Mouse (Mus musculus): ENCODE measurements around the gene Pde6h. TPM values are rescaled to one million over a fixed set of nuclear protein-coding genes. Genes with fewer than 3 reads are reported as not detected.
"Not testable (repeated sequence)": the region's sequence is repeated elsewhere in the genome, so short reads cannot be mapped to it uniquely, and the experiment has no call there.

The Pde6h gene
- polyA plus RNA-seq, 1 experiment from 2014 or later, result not detected

- H3K4me1 ChIP-seq (ENCODE audit: control insufficient read depth, insufficient read depth, low read length), result no peaks in the 10 kb centered on the region
- H3K27ac ChIP-seq (replicated peaks; ENCODE audit: low read depth, low read length), result no peak overlapping the region
- H3K4me3 ChIP-seq (ENCODE audit: low read depth, low read length), result no peak overlapping the region
- no peaks in the 10 kb centered on the region for H3K27me3 ChIP-seq (ENCODE audit: control insufficient read depth, insufficient read depth, low read length)
- 96% methylated on average over 3 of the region's 3 CpGs for WGBS
- H3K36me3 ChIP-seq (replicated peaks; ENCODE audit: control insufficient read depth, insufficient read depth, low read depth, low read length), result no peaks in the 10 kb centered on the region
- no peaks in the 10 kb centered on the region for H3K9me3 ChIP-seq (replicated peaks; ENCODE audit: control insufficient read depth, low read length)
- H3K4me2 ChIP-seq (ENCODE audit: low read depth, low read length), result no peak overlapping the region
- DNase-seq (ENCODE audit: low spot score) (no peak), ATAC-seq (replicated peaks; ENCODE audit: insufficient number of reproducible peaks, low FRiP score, low TSS enrichment, low read depth) (no peak)
- H3K9ac ChIP-seq (replicated peaks; ENCODE audit: low read length), result no peak overlapping the region
These were observed 31.6 kb downstream of the Pde6h start for GRCm38 (mm10) chr6:136955240-136955639.

GRCm38 (mm10) chr6:136957062-136957461 is 33.4 kb downstream of the Pde6h start:
- Histone ChIP-seq H3K27ac (replicated peaks; ENCODE audit: low read depth, low read length) (no peak overlapping the region), H3K9me3 (replicated peaks; ENCODE audit: control insufficient read depth, low read length) (no peaks in the 10 kb centered on the region), H3K27me3 (ENCODE audit: control insufficient read depth, insufficient read depth, low read length) (no peaks in the 10 kb centered on the region), H3K4me2 (ENCODE audit: low read depth, low read length) (no peak overlapping the region), H3K9ac (replicated peaks; ENCODE audit: low read length) (no peak overlapping the region), H3K36me3 (replicated peaks; ENCODE audit: control insufficient read depth, insufficient read depth, low read depth, low read length) (no peaks in the 10 kb centered on the region), H3K4me1 (ENCODE audit: control insufficient read depth, insufficient read depth, low read length) (no peaks in the 10 kb centered on the region), H3K4me3 (ENCODE audit: low read depth, low read length) (no peak overlapping the region)
- DNase-seq (ENCODE audit: low spot score) (no peak), ATAC-seq (replicated peaks; ENCODE audit: insufficient number of reproducible peaks, low FRiP score, low TSS enrichment, low read depth) (no peak)
- WGBS, result 78% methylated on average over 7 of the region's 7 CpGs

DNA sequence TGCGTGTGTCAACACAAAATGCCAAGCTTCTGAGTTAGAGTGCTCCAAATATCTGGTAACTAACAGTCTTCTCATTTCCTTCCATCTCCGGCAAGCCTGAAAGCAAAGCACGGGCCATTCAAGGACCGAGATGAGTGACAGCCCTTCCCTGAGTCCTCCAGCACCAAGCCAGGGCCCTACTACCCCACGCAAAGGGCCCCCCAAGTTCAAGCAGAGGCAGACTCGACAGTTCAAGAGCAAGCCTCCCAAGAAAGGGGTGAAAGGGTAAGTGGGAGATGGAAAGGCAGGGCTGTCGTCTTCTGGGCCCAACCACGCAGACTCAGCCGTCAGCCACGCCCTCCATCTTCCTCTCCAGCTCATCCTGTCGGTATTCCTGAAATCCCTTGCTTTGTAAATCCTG is 35.5 kb downstream of the Pde6h start:
- 64% methylated on average over 11 of the region's 11 CpGs for WGBS
- H3K4me1 ChIP-seq (ENCODE audit: control insufficient read depth, insufficient read depth, low read length), result no peaks in the 10 kb centered on the region
- H3K4me2 ChIP-seq (ENCODE audit: low read depth, low read length), result no peak overlapping the region
- H3K9ac ChIP-seq (replicated peaks; ENCODE audit: low read length), result no peak overlapping the region
- H3K9me3 ChIP-seq (replicated peaks; ENCODE audit: control insufficient read depth, low read length), result no peaks in the 10 kb centered on the region
- H3K27me3 ChIP-seq (ENCODE audit: control insufficient read depth, insufficient read depth, low read length), result no peaks in the 10 kb centered on the region
- DNase-seq (ENCODE audit: low spot score) (no peak), ATAC-seq (replicated peaks; ENCODE audit: insufficient number of reproducible peaks, low FRiP score, low TSS enrichment, low read depth) (no peak)
- H3K36me3 ChIP-seq (replicated peaks; ENCODE audit: control insufficient read depth, insufficient read depth, low read depth, low read length), result no peaks in the 10 kb centered on the region
- H3K4me3 ChIP-seq (ENCODE audit: low read depth, low read length), result no peak overlapping the region
- H3K27ac ChIP-seq (replicated peaks; ENCODE audit: low read depth, low read length), result no peak overlapping the region

GRCm38 (mm10) chr6:136962957-136963356 is 39.3 kb downstream of the Pde6h start:
- DNase-seq (ENCODE audit: low spot score) (no peak), ATAC-seq (replicated peaks; ENCODE audit: insufficient number of reproducible peaks, low FRiP score, low TSS enrichment, low read depth) (no peak)
- Histone ChIP-seq H3K36me3 (replicated peaks; ENCODE audit: control insufficient read depth, insufficient read depth, low read depth, low read length) (no peaks in the 10 kb centered on the region), H3K4me1 (ENCODE audit: control insufficient read depth, insufficient read depth, low read length) (no peaks in the 10 kb centered on the region), H3K9ac (replicated peaks; ENCODE audit: low read length) (no peak overlapping the region), H3K27me3 (ENCODE audit: control insufficient read depth, insufficient read depth, low read length) (no peaks in the 10 kb centered on the region), H3K4me2 (ENCODE audit: low read depth, low read length) (no peak overlapping the region), H3K9me3 (replicated peaks; ENCODE audit: control insufficient read depth, low read length) (no peaks in the 10 kb centered on the region), H3K4me3 (ENCODE audit: low read depth, low read length) (no peak overlapping the region), H3K27ac (replicated peaks; ENCODE audit: low read depth, low read length) (no peak overlapping the region)
- WGBS, result 74% methylated on average over 11 of the region's 11 CpGs

- Histone ChIP-seq H3K4me1 (ENCODE audit: control insufficient read depth, insufficient read depth, low read length) (no peaks in the 10 kb centered on the region), H3K9ac (replicated peaks; ENCODE audit: low read length) (no peak overlapping the region), H3K9me3 (replicated peaks; ENCODE audit: control insufficient read depth, low read length) (no peaks in the 10 kb centered on the region), H3K27ac (replicated peaks; ENCODE audit: low read depth, low read length) (no peak overlapping the region), H3K4me2 (ENCODE audit: low read depth, low read length) (no peak overlapping the region), H3K4me3 (ENCODE audit: low read depth, low read length) (no peak overlapping the region), H3K27me3 (ENCODE audit: control insufficient read depth, insufficient read depth, low read length) (no peaks in the 10 kb centered on the region), H3K36me3 (replicated peaks; ENCODE audit: control insufficient read depth, insufficient read depth, low read depth, low read length) (no peaks in the 10 kb centered on the region)
- WGBS, result 77% methylated on average over 13 of the region's 13 CpGs
- DNase-seq (ENCODE audit: low spot score) (no peak), ATAC-seq (replicated peaks; ENCODE audit: insufficient number of reproducible peaks, low FRiP score, low TSS enrichment, low read depth) (no peak)
These were observed 41.2 kb downstream of the Pde6h start for GRCm38 (mm10) chr6:136964609-136965510.

GRCm38 (mm10) chr6:136965912-136966311 is 42.3 kb downstream of the Pde6h start:
- Histone ChIP-seq H3K9ac (replicated peaks; ENCODE audit: low read length) (no peak overlapping the region), H3K4me3 (ENCODE audit: low read depth, low read length) (no peak overlapping the region), H3K36me3 (replicated peaks; ENCODE audit: control insufficient read depth, insufficient read depth, low read depth, low read length) (no peaks in the 10 kb centered on the region), H3K27me3 (ENCODE audit: control insufficient read depth, insufficient read depth, low read length) (no peaks in the 10 kb centered on the region), H3K9me3 (replicated peaks; ENCODE audit: control insufficient read depth, low read length) (no peaks in the 10 kb centered on the region), H3K4me2 (ENCODE audit: low read depth, low read length) (no peak overlapping the region), H3K4me1 (ENCODE audit: control insufficient read depth, insufficient read depth, low read length) (no peaks in the 10 kb centered on the region), H3K27ac (replicated peaks; ENCODE audit: low read depth, low read length) (no peak overlapping the region)
- no peak for ATAC-seq (replicated peaks; ENCODE audit: insufficient number of reproducible peaks, low FRiP score, low TSS enrichment, low read depth)
- 72% methylated on average over 10 of the region's 10 CpGs for WGBS
- DNase-seq (ENCODE audit: low spot score), result no peak

DNA sequence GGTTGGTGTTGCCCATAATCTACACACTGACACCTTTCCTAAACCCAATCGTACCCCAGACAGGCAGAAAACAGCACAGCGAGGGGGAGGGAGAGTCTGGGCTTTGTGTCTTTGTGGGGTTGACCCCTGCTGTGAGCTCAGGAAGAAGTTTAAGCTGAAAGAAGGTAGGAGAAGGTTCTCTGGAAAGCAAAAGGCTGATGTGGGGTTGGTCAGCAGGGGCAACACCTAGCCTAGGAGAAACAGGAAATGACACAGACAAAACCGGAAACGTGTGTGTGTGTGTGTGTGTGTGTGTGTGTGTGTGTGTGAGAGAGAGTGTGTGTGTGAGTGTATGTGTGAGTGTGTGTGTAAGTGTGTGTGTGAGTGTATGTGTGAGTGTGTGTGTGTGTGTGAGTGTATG is 43.8 kb downstream of the Pde6h start:
- Histone ChIP-seq H3K27ac (replicated peaks; ENCODE audit: low read depth, low read length) (no peak overlapping the region), H3K4me3 (ENCODE audit: low read depth, low read length) (no peak overlapping the region), H3K36me3 (replicated peaks; ENCODE audit: control insufficient read depth, insufficient read depth, low read depth, low read length) (no peaks in the 10 kb centered on the region), H3K4me1 (ENCODE audit: control insufficient read depth, insufficient read depth, low read length) (no peaks in the 10 kb centered on the region), H3K9me3 (replicated peaks; ENCODE audit: control insufficient read depth, low read length) (no peaks in the 10 kb centered on the region), H3K4me2 (ENCODE audit: low read depth, low read length) (no peak overlapping the region), H3K27me3 (ENCODE audit: control insufficient read depth, insufficient read depth, low read length) (no peaks in the 10 kb centered on the region), H3K9ac (replicated peaks; ENCODE audit: low read length) (no peak overlapping the region)
- 72% methylated on average over 4 of the region's 4 CpGs for WGBS
- no peak for DNase-seq (ENCODE audit: low spot score)
- no peak for ATAC-seq (replicated peaks; ENCODE audit: insufficient number of reproducible peaks, low FRiP score, low TSS enrichment, low read depth)

GRCm38 (mm10) chr6:136968877-136969276 is 45.2 kb downstream of the Pde6h start:
- H3K27ac ChIP-seq (replicated peaks; ENCODE audit: low read depth, low read length); H3K9ac ChIP-seq (replicated peaks; ENCODE audit: low read length); H3K4me2 ChIP-seq (ENCODE audit: low read depth, low read length); H3K36me3 ChIP-seq (replicated peaks; ENCODE audit: control insufficient read depth, insufficient read depth, low read depth, low read length); H3K27me3 ChIP-seq (ENCODE audit: control insufficient read depth, insufficient read depth, low read length); H3K9me3 ChIP-seq (replicated peaks; ENCODE audit: control insufficient read depth, low read length); H3K4me1 ChIP-seq (ENCODE audit: control insufficient read depth, insufficient read depth, low read length); ATAC-seq (replicated peaks; ENCODE audit: insufficient number of reproducible peaks, low FRiP score, low TSS enrichment, low read depth); H3K4me3 ChIP-seq (ENCODE audit: low read depth, low read length): not testable (repeated sequence)
- peak; percentile 49 for DNase-seq (ENCODE audit: low spot score)
- 40% methylated on average over 4 of the region's 4 CpGs for WGBS

Data from embryonic facial prominence, embryonic 11.5 days (tissue).